Mouse (Mus musculus) liver, embryonic 16.5 days (tissue): ENCODE data around the gene Gm44596. TPM values are rescaled to one million over a fixed set of nuclear protein-coding genes. Genes with fewer than 3 reads are reported as not detected.

Experiments used
- ATAC-seq: fragments of 200-750 bp; cut with Nextera tagmentation; 2 replicates; pipeline ENCODE4 v1.8.0; 2017; ENCODE audit warnings: low read depth, mild to moderate bottlenecking, moderate number of reproducible peaks, moderate library complexity
- H3K27ac ChIP-seq: fragments of 300-500 bp; sonication (generic); 2 replicates; pipeline ENCODE4 v1.5.1; 2014; ENCODE audit warnings: mild to moderate bottlenecking, low read length
- H3K27me3 ChIP-seq: fragments of 300-500 bp; sonication (generic); 2 replicates; pipeline ENCODE4 v1.6.1; 2014; ENCODE audit warnings: low read depth, low read length, mixed read lengths; ENCODE audit not compliant: control insufficient read depth, insufficient read depth
- H3K36me3 ChIP-seq: fragments of 300-500 bp; sonication (generic); 2 replicates; pipeline ENCODE4 v1.6.1; 2014; ENCODE audit warnings: mild to moderate bottlenecking; ENCODE audit not compliant: control insufficient read depth, insufficient read depth
- H3K4me1 ChIP-seq: fragments of 300-500 bp; sonication (generic); 2 replicates; pipeline ENCODE4 v1.6.1; 2014; ENCODE audit warnings: low read depth, low read length, mixed read lengths; ENCODE audit not compliant: control insufficient read depth
- H3K4me2 ChIP-seq: fragments of 300-500 bp; sonication (generic); 2 replicates; pipeline ENCODE4 v1.6.1; 2014; ENCODE audit warnings: low read depth, low read length, mixed read lengths
- H3K4me3 ChIP-seq: fragments of 300-500 bp; sonication (generic); 2 replicates; pipeline ENCODE4 v1.5.1; 2014; ENCODE audit warnings: low read depth, mild to moderate bottlenecking, low read length
- H3K9ac ChIP-seq: fragments of 300-500 bp; sonication (generic); 2 replicates; pipeline ENCODE4 v1.6.1; 2014; ENCODE audit warnings: low read depth, low read length
- H3K9me3 ChIP-seq: fragments of 300-500 bp; sonication (generic); replicated peaks from 2 replicates; pipeline ENCODE4 v1.6.1; 2016; ENCODE audit warnings: low read length; ENCODE audit not compliant: control insufficient read depth
- WGBS: fragments of 180-500 bp; shearing (Covaris S2); extraction: QIAGEN DNeasy Blood & Tissue Kit; methylation state at CpG from one replicate; pipeline ENCODE4 v1.1.7; 2014; ENCODE audit not compliant: insufficient replicate concordance; 5-methylcytosine and 5-hydroxymethylcytosine counted together
- polyA plus RNA-seq: library from polyadenylated mRNA; unstranded; fragments of >200 nt; fragmentation: Nextera tagmentation; extraction: Ambion mirVana; gene quantifications from 2 replicates; pipeline ENCODE4 v1.2.1, GENCODE M21; 2015

Gm44596 gene
- not detected in 2 replicates for polyA plus RNA-seq

- no peak for ATAC-seq
- H3K27me3 ChIP-seq: no peaks in the 10 kb centered on the region
- H3K4me2 ChIP-seq: no peak within 1 kb of the TSS
- WGBS: 68% methylated on average over 6 of the region's 6 CpGs
- no peaks in the 10 kb centered on the region for H3K4me1 ChIP-seq
- H3K9ac ChIP-seq: no peak within 1 kb of the TSS
- H3K27ac ChIP-seq: no peak within 1 kb of the TSS
- H3K36me3 ChIP-seq: peaks cover 44% of the 10 kb centered on the region
- no peaks in the 10 kb centered on the region for H3K9me3 ChIP-seq
- H3K4me3 ChIP-seq: no peak within 1 kb of the TSS
Observed at GRCm38 (mm10) chr6:128375192-128375591, at the start of gene Gm44596, which contains the start of gene Tex52. Gene Gm44596 (plus strand): TSS chr6:128375503. Gene Tex52 (plus strand): TSS chr6:128375456.

- WGBS: 15% methylated on average over 12 of the region's 12 CpGs
- H3K4me3 ChIP-seq: no peak overlapping the region
- no peaks in the 10 kb centered on the region for H3K36me3 ChIP-seq
- H3K4me2 ChIP-seq: no peak overlapping the region
- peak; percentile 22; the same call in 1 of the 2 replicates for ATAC-seq
- no peak overlapping the region for H3K27ac ChIP-seq
- H3K9me3 ChIP-seq: no peaks in the 10 kb centered on the region
- peaks cover 5% of the 10 kb centered on the region for H3K4me1 ChIP-seq
- H3K9ac ChIP-seq: no peak overlapping the region
- H3K27me3 ChIP-seq: no peaks in the 10 kb centered on the region
Observed at GRCm38 (mm10) chr6:128334397-128335124, 40.7 kb upstream of the Gm44596 start.

- Histone ChIP-seq H3K27me3 (no peaks in the 10 kb centered on the region), H3K4me3 (no peak overlapping the region), H3K9me3 (no peaks in the 10 kb centered on the region), H3K27ac (no peak overlapping the region), H3K4me1 (peaks cover 5% of the 10 kb centered on the region), H3K4me2 (no peak overlapping the region), H3K36me3 (no peaks in the 10 kb centered on the region), H3K9ac (no peak overlapping the region)
- ATAC-seq: no peak
- WGBS: 59% methylated on average over 7 of the region's 7 CpGs
Observed at GRCm38 (mm10) chr6:128337467-128337866, 37.8 kb upstream of the Gm44596 start.

DNA sequence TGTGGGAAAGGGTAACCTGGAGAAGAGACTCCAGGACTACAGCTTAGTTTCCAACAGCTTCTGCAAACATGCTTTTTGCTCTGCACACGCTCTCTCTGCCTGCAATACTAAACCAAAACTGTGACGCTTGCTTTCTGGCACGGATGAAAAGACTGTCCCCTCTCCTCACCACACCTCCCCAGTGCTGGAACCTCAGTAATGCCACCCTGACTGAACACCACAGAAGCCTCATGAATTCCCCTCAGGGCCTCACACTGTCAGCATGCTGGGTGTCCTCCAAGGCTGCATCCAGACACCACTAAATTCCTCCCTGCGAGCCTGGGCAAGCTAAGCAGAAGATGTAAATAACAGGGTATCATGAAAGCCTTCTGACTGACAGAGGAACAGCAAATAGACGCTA is 36.4 kb upstream of the Gm44596 start:
- H3K4me1 ChIP-seq: peaks cover 3% of the 10 kb centered on the region
- peak; percentile 55 for ATAC-seq
- H3K27me3 ChIP-seq: no peaks in the 10 kb centered on the region
- 48% methylated on average over 5 of the region's 5 CpGs for WGBS
- peak overlapping the region; percentile 22; the same call in 1 of the 2 replicates for H3K27ac ChIP-seq
- no peaks in the 10 kb centered on the region for H3K9me3 ChIP-seq
- no peak overlapping the region for H3K4me3 ChIP-seq
- no peak overlapping the region for H3K4me2 ChIP-seq
- no peaks in the 10 kb centered on the region for H3K36me3 ChIP-seq
- no peak overlapping the region for H3K9ac ChIP-seq

GRCm38 (mm10) chr6:128341956-128342723 is 33.2 kb upstream of the Gm44596 start:
- H3K27ac ChIP-seq: no peak overlapping the region
- WGBS: 77% methylated on average over 11 of the region's 11 CpGs
- no peaks in the 10 kb centered on the region for H3K36me3 ChIP-seq
- no peak overlapping the region for H3K4me3 ChIP-seq
- no peak for ATAC-seq
- no peaks in the 10 kb centered on the region for H3K9me3 ChIP-seq
- no peak overlapping the region for H3K9ac ChIP-seq
- H3K4me1 ChIP-seq: peaks cover 2% of the 10 kb centered on the region; the same call in 1 of the 2 replicates
- no peaks in the 10 kb centered on the region for H3K27me3 ChIP-seq
- H3K4me2 ChIP-seq: no peak overlapping the region

DNA sequence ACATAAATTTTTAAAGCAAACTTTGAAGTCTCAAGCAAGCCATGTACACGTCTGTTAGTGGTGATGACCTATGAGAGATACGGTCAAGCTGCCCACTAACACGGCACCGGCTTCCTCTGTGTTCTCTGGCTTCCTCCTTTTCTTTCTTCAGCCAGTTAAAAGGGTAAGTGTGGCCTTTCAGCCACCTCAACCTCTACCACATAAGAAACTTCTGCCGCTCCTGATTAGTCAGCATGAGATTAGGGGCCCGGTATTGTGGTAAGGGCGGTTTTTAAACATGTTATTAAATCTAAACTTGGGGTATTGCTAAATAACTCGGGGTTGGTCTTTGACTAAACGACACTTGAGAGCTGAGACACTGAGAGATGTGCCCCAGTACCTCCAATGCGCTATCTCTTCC is 29.7 kb upstream of the Gm44596 start:
- ATAC-seq: no peak
- Histone ChIP-seq H3K4me2 (no peak overlapping the region), H3K4me1 (no peaks in the 10 kb centered on the region), H3K9me3 (no peaks in the 10 kb centered on the region), H3K4me3 (no peak overlapping the region), H3K27me3 (no peaks in the 10 kb centered on the region), H3K9ac (no peak overlapping the region), H3K36me3 (no peaks in the 10 kb centered on the region), H3K27ac (no peak overlapping the region)
- WGBS: 16% methylated on average over 10 of the region's 10 CpGs

- Histone ChIP-seq H3K27me3 (no peaks in the 10 kb centered on the region), H3K9ac (no peak overlapping the region), H3K4me2 (no peak overlapping the region), H3K27ac (no peak overlapping the region), H3K36me3 (no peaks in the 10 kb centered on the region), H3K9me3 (no peaks in the 10 kb centered on the region), H3K4me3 (no peak overlapping the region), H3K4me1 (no peaks in the 10 kb centered on the region)
- ATAC-seq: no peak
- WGBS: 68% methylated on average over 6 of the region's 6 CpGs
Observed at GRCm38 (mm10) chr6:128346782-128347181, 28.5 kb upstream of the Gm44596 start.

- peaks cover 8% of the 10 kb centered on the region for H3K27me3 ChIP-seq
- no peaks in the 10 kb centered on the region for H3K36me3 ChIP-seq
- H3K4me3 ChIP-seq: no peak overlapping the region
- no peak overlapping the region for H3K27ac ChIP-seq
- no peak for ATAC-seq
- H3K4me1 ChIP-seq: no peaks in the 10 kb centered on the region
- no peak overlapping the region for H3K4me2 ChIP-seq
- no peaks in the 10 kb centered on the region for H3K9me3 ChIP-seq
- 45% methylated on average over 7 of the region's 7 CpGs for WGBS
- H3K9ac ChIP-seq: no peak overlapping the region
Observed at GRCm38 (mm10) chr6:128349711-128350110, 25.6 kb upstream of the Gm44596 start.

- Histone ChIP-seq H3K36me3 (peaks cover 20% of the 10 kb centered on the region), H3K27ac (no peak overlapping the region), H3K9me3 (no peaks in the 10 kb centered on the region), H3K4me3 (no peak overlapping the region), H3K4me1 (peaks cover 10% of the 10 kb centered on the region), H3K4me2 (no peak overlapping the region), H3K9ac (no peak overlapping the region), H3K27me3 (peaks cover 17% of the 10 kb centered on the region)
- 39% methylated on average over 3 of the region's 3 CpGs for WGBS
- no peak for ATAC-seq
Observed at GRCm38 (mm10) chr6:128354140-128354539, 21.2 kb upstream of the Gm44596 start.
